Mouse (Mus musculus): ENCODE measurements at regions not wholly inside any gene's neighbourhood (a gene's known extent, or its start where the extent isn't known, plus 50 kb on each side); places are given as distances from the start of the nearest gene placed in this dataset.

DNA sequence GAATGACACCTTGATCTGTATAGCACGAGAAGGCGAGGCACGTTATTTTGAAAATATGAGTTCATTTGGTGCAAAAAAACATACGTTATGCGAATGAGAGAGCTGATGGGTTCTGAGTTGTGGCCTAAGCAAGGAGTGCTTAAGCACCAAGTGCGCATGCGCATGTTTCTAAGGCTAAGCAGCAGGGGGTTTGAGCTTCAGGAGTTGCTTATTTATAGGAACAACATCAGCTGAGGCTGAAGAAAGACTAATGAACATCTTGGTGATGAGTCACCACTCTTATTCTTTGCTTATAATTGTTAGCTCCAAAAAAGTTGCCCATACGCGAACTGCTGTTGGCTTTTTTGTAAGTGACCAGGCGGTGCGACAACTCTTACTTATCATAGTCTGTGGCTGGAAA, 361.1 kb upstream of the Prickle1 start:
- no peaks in the 10 kb centered on the region for H3K27me3 ChIP-seq (ENCODE audit: control insufficient read depth, insufficient read depth, low read length)
- DNase-seq (ENCODE audit: low spot score) (no peak), ATAC-seq (replicated peaks; ENCODE audit: insufficient number of reproducible peaks, low FRiP score, low TSS enrichment, low read depth) (no peak)

DNA sequence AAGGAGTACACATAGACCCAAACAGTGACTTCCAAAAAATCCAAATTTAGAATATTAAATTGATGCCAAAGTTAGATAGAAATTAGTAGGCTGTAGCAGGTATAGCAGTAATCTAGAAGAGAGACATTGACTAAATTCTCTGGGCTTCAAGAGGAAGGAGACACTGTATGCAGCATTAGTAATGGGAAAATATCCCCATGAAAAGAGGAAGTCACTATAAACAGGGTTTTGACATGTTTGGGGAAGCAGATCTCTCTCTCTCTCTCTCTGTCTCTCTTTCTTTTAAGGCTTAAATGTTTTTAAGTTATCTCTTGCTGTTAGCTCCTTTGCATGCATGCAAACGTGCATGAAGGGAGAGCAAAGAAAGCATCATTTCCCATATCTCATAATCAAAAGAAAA, 357.9 kb upstream of the Prickle1 start:
- H3K27me3 ChIP-seq (ENCODE audit: control insufficient read depth, insufficient read depth, low read length), result no peaks in the 10 kb centered on the region
- no peak overlapping the region for H3K4me3 ChIP-seq (ENCODE audit: low read depth, low read length)
- no peak overlapping the region for H3K4me2 ChIP-seq (ENCODE audit: low read depth, low read length)
- H3K27ac ChIP-seq (replicated peaks; ENCODE audit: low read depth, low read length), result no peak overlapping the region
- H3K4me1 ChIP-seq (ENCODE audit: control insufficient read depth, insufficient read depth, low read length), result no peaks in the 10 kb centered on the region
- no peaks in the 10 kb centered on the region for H3K9me3 ChIP-seq (replicated peaks; ENCODE audit: control insufficient read depth, low read length)
- no peaks in the 10 kb centered on the region for H3K36me3 ChIP-seq (replicated peaks; ENCODE audit: control insufficient read depth, insufficient read depth, low read depth, low read length)
- no peak for DNase-seq (ENCODE audit: low spot score)
- 93% methylated on average over 1 of the region's 1 CpGs for WGBS
- no peak for ATAC-seq (replicated peaks; ENCODE audit: insufficient number of reproducible peaks, low FRiP score, low TSS enrichment, low read depth)
- no peak overlapping the region for H3K9ac ChIP-seq (replicated peaks; ENCODE audit: low read length)

More for the DNA sequence above, 361.1 kb upstream of the Prickle1 start:
- Histone ChIP-seq H3K4me2 (ENCODE audit: low read depth, low read length) (no peak overlapping the region), H3K4me3 (ENCODE audit: low read depth, low read length) (no peak overlapping the region), H3K9me3 (replicated peaks; ENCODE audit: control insufficient read depth, low read length) (no peaks in the 10 kb centered on the region), H3K4me1 (ENCODE audit: control insufficient read depth, insufficient read depth, low read length) (no peaks in the 10 kb centered on the region), H3K36me3 (replicated peaks; ENCODE audit: control insufficient read depth, insufficient read depth, low read depth, low read length) (no peaks in the 10 kb centered on the region), H3K27ac (replicated peaks; ENCODE audit: low read depth, low read length) (no peak overlapping the region), H3K9ac (replicated peaks; ENCODE audit: low read length) (no peak overlapping the region)
- 96% methylated on average over 11 of the region's 11 CpGs for WGBS

DNA sequence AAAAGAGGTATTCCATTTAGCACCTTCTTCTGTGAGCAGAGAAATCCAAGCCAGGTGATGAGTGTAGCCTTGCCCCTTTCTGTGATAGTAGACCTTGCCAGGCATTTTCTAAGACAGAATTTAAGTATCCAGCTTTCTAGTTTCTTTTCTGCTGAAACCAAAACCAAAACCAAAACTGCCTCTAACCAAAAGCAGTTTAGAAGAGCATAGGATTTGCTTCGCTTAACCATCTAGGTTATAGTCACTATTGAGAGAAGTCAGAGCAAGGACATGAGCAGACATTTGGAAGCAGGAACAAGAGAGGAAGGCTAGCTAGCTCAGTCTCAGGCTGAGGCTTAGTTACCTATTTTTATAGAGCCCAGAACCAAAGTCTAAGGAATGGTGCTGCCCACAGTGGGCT, 354.8 kb upstream of the Prickle1 start:
- no peak for DNase-seq (ENCODE audit: low spot score)
- ATAC-seq (replicated peaks; ENCODE audit: insufficient number of reproducible peaks, low FRiP score, low TSS enrichment, low read depth), result no peak
- 89% methylated on average over 1 of the region's 1 CpGs for WGBS

DNA sequence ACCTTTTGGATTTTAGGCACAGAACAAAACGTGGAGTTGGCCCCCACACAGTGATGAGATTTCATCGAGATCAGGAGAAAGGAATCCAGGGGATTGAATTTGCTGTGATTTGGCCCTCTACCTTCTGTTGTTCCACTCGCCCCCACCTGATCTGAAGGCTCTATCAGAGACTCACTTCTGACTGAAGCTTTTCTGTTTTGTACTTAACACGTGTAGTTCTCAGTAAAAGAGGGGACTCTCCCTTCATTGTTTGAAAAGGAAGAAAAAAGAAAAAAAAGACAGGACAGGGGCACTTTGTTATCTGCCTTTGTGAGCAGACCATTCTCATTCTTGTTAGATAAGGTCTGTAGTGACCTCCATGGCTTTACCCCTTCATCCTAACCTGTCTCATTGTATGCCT, 353.2 kb upstream of the Prickle1 start:
- H3K27ac ChIP-seq (replicated peaks; ENCODE audit: low read depth, low read length), result no peak overlapping the region
- H3K9me3 ChIP-seq (replicated peaks; ENCODE audit: control insufficient read depth, low read length), result no peaks in the 10 kb centered on the region
- H3K4me2 ChIP-seq (ENCODE audit: low read depth, low read length), result no peak overlapping the region
- no peaks in the 10 kb centered on the region for H3K27me3 ChIP-seq (ENCODE audit: control insufficient read depth, insufficient read depth, low read length)
- H3K4me1 ChIP-seq (ENCODE audit: control insufficient read depth, insufficient read depth, low read length), result no peaks in the 10 kb centered on the region
- ATAC-seq (replicated peaks; ENCODE audit: insufficient number of reproducible peaks, low FRiP score, low TSS enrichment, low read depth) (no peak), DNase-seq (ENCODE audit: low spot score) (no peak)
- no peak overlapping the region for H3K9ac ChIP-seq (replicated peaks; ENCODE audit: low read length)
- no peak overlapping the region for H3K4me3 ChIP-seq (ENCODE audit: low read depth, low read length)
- no peaks in the 10 kb centered on the region for H3K36me3 ChIP-seq (replicated peaks; ENCODE audit: control insufficient read depth, insufficient read depth, low read depth, low read length)
- WGBS, result 83% methylated on average over 4 of the region's 4 CpGs

More for the DNA sequence above, 354.8 kb upstream of the Prickle1 start:
- no peak overlapping the region for H3K9ac ChIP-seq (replicated peaks; ENCODE audit: low read length)
- H3K36me3 ChIP-seq (replicated peaks; ENCODE audit: control insufficient read depth, insufficient read depth, low read depth, low read length), result no peaks in the 10 kb centered on the region
- H3K4me2 ChIP-seq (ENCODE audit: low read depth, low read length), result no peak overlapping the region
- no peaks in the 10 kb centered on the region for H3K27me3 ChIP-seq (ENCODE audit: control insufficient read depth, insufficient read depth, low read length)
- H3K4me1 ChIP-seq (ENCODE audit: control insufficient read depth, insufficient read depth, low read length), result no peaks in the 10 kb centered on the region
- no peak overlapping the region for H3K27ac ChIP-seq (replicated peaks; ENCODE audit: low read depth, low read length)
- no peaks in the 10 kb centered on the region for H3K9me3 ChIP-seq (replicated peaks; ENCODE audit: control insufficient read depth, low read length)
- no peak overlapping the region for H3K4me3 ChIP-seq (ENCODE audit: low read depth, low read length)

DNA sequence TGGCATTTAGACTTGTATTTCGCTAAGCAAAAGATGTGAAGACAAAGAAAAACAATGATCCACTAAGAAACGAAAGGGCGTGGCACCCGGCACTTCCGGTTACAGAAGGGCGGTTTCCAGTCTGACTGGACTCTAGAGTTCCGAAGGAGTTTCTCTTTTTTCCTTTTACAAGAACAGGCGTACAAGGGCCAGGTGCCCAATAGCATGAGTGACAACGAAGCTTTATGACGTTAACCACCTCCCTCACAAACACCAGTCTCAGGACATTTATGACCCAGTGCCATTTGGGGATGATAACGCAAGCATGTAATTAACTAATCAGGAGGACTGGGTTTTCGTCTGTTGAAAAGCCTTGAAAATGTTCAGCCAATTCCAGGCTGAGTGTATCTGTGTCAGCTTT, 347.9 kb upstream of the Prickle1 start:
- Histone ChIP-seq H3K9me3 (replicated peaks; ENCODE audit: control insufficient read depth, low read length) (no peaks in the 10 kb centered on the region), H3K4me2 (ENCODE audit: low read depth, low read length) (no peak overlapping the region), H3K9ac (replicated peaks; ENCODE audit: low read length) (no peak overlapping the region), H3K36me3 (replicated peaks; ENCODE audit: control insufficient read depth, insufficient read depth, low read depth, low read length) (no peaks in the 10 kb centered on the region), H3K4me3 (ENCODE audit: low read depth, low read length) (no peak overlapping the region), H3K27me3 (ENCODE audit: control insufficient read depth, insufficient read depth, low read length) (no peaks in the 10 kb centered on the region), H3K4me1 (ENCODE audit: control insufficient read depth, insufficient read depth, low read length) (no peaks in the 10 kb centered on the region), H3K27ac (replicated peaks; ENCODE audit: low read depth, low read length) (no peak overlapping the region)
- WGBS, result 84% methylated on average over 12 of the region's 12 CpGs
- ATAC-seq (replicated peaks; ENCODE audit: insufficient number of reproducible peaks, low FRiP score, low TSS enrichment, low read depth), result no peak
- DNase-seq (ENCODE audit: low spot score), result no peak

DNA sequence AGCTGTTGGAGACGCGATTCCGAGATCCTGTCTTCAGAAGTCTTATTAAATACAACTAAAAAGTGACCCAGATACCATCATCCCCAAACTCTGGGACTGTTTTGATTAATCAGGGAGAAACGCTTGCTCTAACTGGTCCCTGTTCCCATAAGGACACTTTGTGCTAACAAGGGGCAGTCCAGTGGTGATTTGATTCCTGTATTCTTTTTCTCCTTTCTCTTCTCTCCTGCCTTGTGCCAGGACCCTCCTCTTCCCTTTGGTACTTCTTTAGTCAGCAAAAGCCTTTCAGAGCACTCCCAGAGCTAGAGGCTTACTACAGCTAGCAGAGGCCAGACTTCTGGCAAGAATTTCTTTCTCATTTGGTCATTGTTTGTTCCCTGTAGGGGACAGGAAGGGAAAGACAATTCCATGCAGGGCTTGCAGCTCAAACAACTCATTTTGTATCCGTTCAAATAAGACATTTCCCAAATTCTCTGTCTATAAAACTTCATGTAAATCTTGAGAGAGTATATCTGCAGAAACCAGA, 337.3 kb upstream of the Prickle1 start:
- DNase-seq (ENCODE audit: low spot score), result no peak
- no peak overlapping the region for H3K4me3 ChIP-seq (ENCODE audit: low read depth, low read length)
- H3K4me2 ChIP-seq (ENCODE audit: low read depth, low read length), result no peak overlapping the region
- H3K27ac ChIP-seq (replicated peaks; ENCODE audit: low read depth, low read length), result peak overlapping the region; percentile 44; the same call in 1 of the 2 replicates
- 29% methylated on average over 5 of the region's 5 CpGs for WGBS
- H3K9ac ChIP-seq (replicated peaks; ENCODE audit: low read length), result no peak overlapping the region
- no peak for ATAC-seq (replicated peaks; ENCODE audit: insufficient number of reproducible peaks, low FRiP score, low TSS enrichment, low read depth)
- no peaks in the 10 kb centered on the region for H3K9me3 ChIP-seq (replicated peaks; ENCODE audit: control insufficient read depth, low read length)
- no peaks in the 10 kb centered on the region for H3K4me1 ChIP-seq (ENCODE audit: control insufficient read depth, insufficient read depth, low read length)
- H3K36me3 ChIP-seq (replicated peaks; ENCODE audit: control insufficient read depth, insufficient read depth, low read depth, low read length), result no peaks in the 10 kb centered on the region
- H3K27me3 ChIP-seq (ENCODE audit: control insufficient read depth, insufficient read depth, low read length), result no peaks in the 10 kb centered on the region

DNA sequence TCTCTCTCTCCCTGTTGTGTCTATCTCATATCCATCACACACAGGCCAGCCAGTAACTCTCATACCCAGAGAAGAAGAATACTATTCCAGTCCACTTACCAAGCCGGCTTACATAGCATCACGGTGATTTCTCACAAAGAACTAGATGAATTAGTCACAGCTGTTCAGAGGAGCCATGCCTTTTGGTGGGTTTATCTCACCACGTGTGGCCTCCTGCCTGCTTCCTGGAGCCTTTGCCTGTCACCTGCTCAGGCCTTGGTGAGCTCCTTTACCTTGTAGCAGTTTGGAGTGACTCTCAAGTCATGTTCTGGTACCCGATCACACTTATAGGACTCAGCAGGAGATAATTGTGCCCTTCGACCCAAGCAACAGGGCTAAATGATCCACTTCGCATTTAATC, 331.2 kb upstream of the Prickle1 start:
- no peak overlapping the region for H3K9ac ChIP-seq (replicated peaks; ENCODE audit: low read length)
- H3K9me3 ChIP-seq (replicated peaks; ENCODE audit: control insufficient read depth, low read length), result no peaks in the 10 kb centered on the region
- 29% methylated on average over 6 of the region's 6 CpGs for WGBS
- no peak overlapping the region for H3K4me2 ChIP-seq (ENCODE audit: low read depth, low read length)
- H3K4me1 ChIP-seq (ENCODE audit: control insufficient read depth, insufficient read depth, low read length), result no peaks in the 10 kb centered on the region
- H3K36me3 ChIP-seq (replicated peaks; ENCODE audit: control insufficient read depth, insufficient read depth, low read depth, low read length), result no peaks in the 10 kb centered on the region
- no peaks in the 10 kb centered on the region for H3K27me3 ChIP-seq (ENCODE audit: control insufficient read depth, insufficient read depth, low read length)
- ATAC-seq (replicated peaks; ENCODE audit: insufficient number of reproducible peaks, low FRiP score, low TSS enrichment, low read depth) (no peak; the same call in 1 of the 2 replicates), DNase-seq (ENCODE audit: low spot score) (no peak)
- H3K4me3 ChIP-seq (ENCODE audit: low read depth, low read length), result no peak overlapping the region
- no peak overlapping the region for H3K27ac ChIP-seq (replicated peaks; ENCODE audit: low read depth, low read length)

DNA sequence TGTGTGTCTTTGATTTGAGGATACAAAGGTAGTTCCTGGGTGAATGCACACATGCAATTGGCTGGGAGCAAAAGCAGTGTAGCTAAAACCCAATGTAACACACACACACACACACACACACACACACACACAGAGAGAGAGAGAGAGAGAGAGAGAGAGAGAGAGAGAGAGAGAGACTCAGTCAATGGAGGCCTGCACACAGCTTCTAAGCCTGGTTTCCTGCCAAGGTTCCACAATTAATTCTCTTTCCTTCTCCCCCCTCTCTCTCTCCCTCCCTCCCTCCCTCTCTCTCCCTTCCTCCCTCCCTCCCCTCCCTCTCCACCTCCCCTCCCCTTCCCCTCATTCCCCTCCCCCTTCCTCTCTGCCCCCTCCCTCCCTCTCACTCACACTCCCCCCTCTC, 330.6 kb upstream of the Prickle1 start:
- no peak overlapping the region for H3K27ac ChIP-seq (replicated peaks; ENCODE audit: low read depth, low read length)
- no peak for ATAC-seq (replicated peaks; ENCODE audit: insufficient number of reproducible peaks, low FRiP score, low TSS enrichment, low read depth)
- no peaks in the 10 kb centered on the region for H3K9me3 ChIP-seq (replicated peaks; ENCODE audit: control insufficient read depth, low read length)
- H3K9ac ChIP-seq (replicated peaks; ENCODE audit: low read length), result no peak overlapping the region
- no peaks in the 10 kb centered on the region for H3K27me3 ChIP-seq (ENCODE audit: control insufficient read depth, insufficient read depth, low read length)
- H3K4me3 ChIP-seq (ENCODE audit: low read depth, low read length), result no peak overlapping the region
- H3K4me2 ChIP-seq (ENCODE audit: low read depth, low read length), result no peak overlapping the region
- no peaks in the 10 kb centered on the region for H3K36me3 ChIP-seq (replicated peaks; ENCODE audit: control insufficient read depth, insufficient read depth, low read depth, low read length)
- no peak for DNase-seq (ENCODE audit: low spot score)
- H3K4me1 ChIP-seq (ENCODE audit: control insufficient read depth, insufficient read depth, low read length), result 0 out of 2 replicates have a peak, but pooled peaks cover under 1% of the 10 kb centered on the region
